Mouse (Mus musculus) MEL (cell line): ENCODE data around the gene Naga. TPM values are rescaled to one million over a fixed set of nuclear protein-coding genes. Genes with fewer than 3 reads are reported as not detected.

Experiments used
- DNase-seq: peaks from one replicate; pipeline ENCODE4 v3.0.0; 2011; ENCODE audit warnings: low read depth, low spot score
- H3K27ac ChIP-seq: 2 replicates; pipeline ENCODE4 v1.5.1; 2012; ENCODE audit warnings: low read depth, mild to moderate bottlenecking, control low read depth, low read length, moderate library complexity; ENCODE audit not compliant: control insufficient read depth
- H3K27me3 ChIP-seq, 2 experiments: fragments of 150-350 bp in 1 of 2; sonication (generic) in 1 of 2; 2 replicates each; pipeline ENCODE4 v1.6.1; 2012; ENCODE audit warnings: low read length in 2 of 2, mild to moderate bottlenecking in 2 of 2, improper control_type of control experiment in 1 of 2, moderate library complexity in 1 of 2; ENCODE audit not compliant: insufficient read depth in 2 of 2, control insufficient read depth in 1 of 2
- H3K36me3 ChIP-seq, 2 experiments: 2 replicates each; pipeline ENCODE4 v1.6.1; 2012 to 2014; ENCODE audit warnings: low read length in 2 of 2, improper control_type of control experiment in 1 of 2, inconsistent platforms in 1 of 2, mild to moderate bottlenecking in 1 of 2; ENCODE audit not compliant: insufficient read depth in 2 of 2, control insufficient read depth in 1 of 2
- H3K4me1 ChIP-seq, 2 experiments: fragments of 150-350 bp in 1 of 2; sonication (generic) in 1 of 2; 2 replicates each; pipeline ENCODE4 v1.6.1; 2012; ENCODE audit warnings: low read length in 2 of 2, improper control_type of control experiment in 1 of 2, mild to moderate bottlenecking in 1 of 2; ENCODE audit not compliant: insufficient read depth in 2 of 2, control insufficient read depth in 1 of 2
- H3K4me3 ChIP-seq, 2 experiments: fragments of 150-350 bp in 1 of 2; sonication (generic) in 1 of 2; 2 replicates each; pipeline ENCODE4 v1.5.1; 2012; ENCODE audit warnings: low read depth in 2 of 2, low read length in 2 of 2, mild to moderate bottlenecking in 2 of 2, moderate library complexity in 2 of 2, control low read depth in 1 of 2, improper control_type of control experiment in 1 of 2; ENCODE audit not compliant: control insufficient read depth in 1 of 2, insufficient read depth in 1 of 2
- H3K79me2 ChIP-seq: 2 replicates; pipeline ENCODE4 v1.6.1; 2012; ENCODE audit warnings: mild to moderate bottlenecking, low read length, moderate library complexity; ENCODE audit not compliant: control insufficient read depth, poor library complexity, insufficient read depth
- H3K9ac ChIP-seq: 2 replicates; pipeline ENCODE4 v1.6.1; 2012; ENCODE audit warnings: low read depth, mild to moderate bottlenecking, control low read depth, low read length, moderate library complexity; ENCODE audit not compliant: control insufficient read depth, poor library complexity, severe bottlenecking
- H3K9me3 ChIP-seq: fragments of 150-350 bp; sonication (generic); replicated peaks from 2 replicates; pipeline ENCODE4 v1.6.1; 2012; ENCODE audit warnings: mild to moderate bottlenecking, low read length, improper control_type of control experiment, moderate library complexity; ENCODE audit not compliant: insufficient read depth
- BHLHE40 ChIP-seq: IDR thresholded peaks from 2 replicates; pipeline ENCODE4 v1.6.1; 2012; ENCODE audit warnings: low read depth, mild to moderate bottlenecking, inconsistent platforms, low read length, improper control_type of control experiment, borderline replicate concordance
- CHD1 ChIP-seq: IDR thresholded peaks from 2 replicates; pipeline ENCODE4 v1.6.1; 2012; ENCODE audit warnings: low read depth, mild to moderate bottlenecking, inconsistent platforms, low read length, improper control_type of control experiment
- CHD2 ChIP-seq: IDR thresholded peaks from 2 replicates; pipeline ENCODE4 v1.6.1; 2011; ENCODE audit warnings: low read length, improper control_type of control experiment
- CTCF ChIP-seq, 3 experiments: IDR thresholded peaks in 2 of 3; conservative IDR thresholded peaks in 1 of 3; 2 replicates each; pipeline ENCODE4 v1.5.1; 2011 to 2012; ENCODE audit warnings: low read length in 3 of 3, low read depth in 2 of 3, mild to moderate bottlenecking in 2 of 3, improper control_type of control experiment in 1 of 3, inconsistent platforms in 1 of 3, mixed read lengths in 1 of 3, moderate library complexity in 1 of 3; ENCODE audit not compliant: control insufficient read depth in 1 of 3, insufficient read depth in 1 of 3, poor library complexity in 1 of 3, severe bottlenecking in 1 of 3
- ELF1 ChIP-seq: IDR thresholded peaks from 2 replicates; pipeline ENCODE4 v1.6.1; 2014; ENCODE audit warnings: low read depth, mild to moderate bottlenecking, inconsistent platforms, low read length, improper control_type of control experiment, moderate library complexity
- EP300 ChIP-seq, 2 experiments: IDR thresholded peaks; 2 replicates each; pipeline ENCODE4 v1.6.1; 2011; ENCODE audit warnings: improper control_type of control experiment in 2 of 2, low read length in 2 of 2, low read depth in 1 of 2, mild to moderate bottlenecking in 1 of 2
- ETS1 ChIP-seq: IDR thresholded peaks from 2 replicates; pipeline ENCODE4 v1.6.1; 2012; ENCODE audit warnings: low read depth, mild to moderate bottlenecking, inconsistent platforms, low read length, improper control_type of control experiment, moderate library complexity
- HCFC1 ChIP-seq: IDR thresholded peaks from 2 replicates; pipeline ENCODE4 v1.6.1; 2012; ENCODE audit warnings: low read depth, mild to moderate bottlenecking, inconsistent platforms, low read length, improper control_type of control experiment, moderate library complexity
- MAZ ChIP-seq: IDR thresholded peaks from 2 replicates; pipeline ENCODE4 v1.6.1; 2012; ENCODE audit warnings: low read depth, mild to moderate bottlenecking, inconsistent platforms, low read length, improper control_type of control experiment
- MEF2A ChIP-seq: IDR thresholded peaks from 2 replicates; pipeline ENCODE4 v1.6.1; 2014; ENCODE audit warnings: low read depth, mild to moderate bottlenecking, inconsistent platforms, low read length, improper control_type of control experiment; ENCODE audit not compliant: poor library complexity, insufficient replicate concordance, severe bottlenecking; ENCODE audit errors: extremely low read depth
- MYB ChIP-seq: IDR thresholded peaks from 2 replicates; pipeline ENCODE4 v1.6.1; 2011; ENCODE audit warnings: mild to moderate bottlenecking, low read depth, low read length, improper control_type of control experiment
- NELFE ChIP-seq: IDR thresholded peaks from 2 replicates; pipeline ENCODE4 v1.6.1; 2011; ENCODE audit warnings: low read depth, low read length, improper control_type of control experiment
- NRF1 ChIP-seq: IDR thresholded peaks from 2 replicates; pipeline ENCODE4 v1.6.1; 2014; ENCODE audit warnings: low read depth, mild to moderate bottlenecking, inconsistent platforms, low read length, improper control_type of control experiment, moderate library complexity; ENCODE audit not compliant: poor library complexity, insufficient read depth, severe bottlenecking
- POLR2AphosphoS5 ChIP-seq: IDR thresholded peaks from 2 replicates; pipeline ENCODE4 v1.6.1; 2012; ENCODE audit warnings: low read depth, borderline replicate concordance, mild to moderate bottlenecking, inconsistent platforms, low read length, moderate library complexity, mixed read lengths
- RAD21 ChIP-seq: IDR thresholded peaks from 2 replicates; pipeline ENCODE4 v1.6.1; 2011; ENCODE audit warnings: mild to moderate bottlenecking, low read depth, low read length, improper control_type of control experiment
- RCOR1 ChIP-seq: IDR thresholded peaks from 2 replicates; pipeline ENCODE4 v1.6.1; 2012; ENCODE audit warnings: low read depth, mild to moderate bottlenecking, inconsistent platforms, low read length, improper control_type of control experiment
- SIN3A ChIP-seq: IDR thresholded peaks from 2 replicates; pipeline ENCODE4 v1.6.1; 2012; ENCODE audit warnings: low read length, improper control_type of control experiment, inconsistent platforms
- TAL1 ChIP-seq: IDR thresholded peaks from 2 replicates; pipeline ENCODE4 v1.6.1; 2012; ENCODE audit warnings: mild to moderate bottlenecking, inconsistent platforms, low read length, moderate library complexity, mixed read lengths
- TBP ChIP-seq: IDR thresholded peaks from 2 replicates; pipeline ENCODE4 v1.8.0; 2011; ENCODE audit warnings: low read depth, low read length, improper control_type of control experiment
- TCF12 ChIP-seq: IDR thresholded peaks from 2 replicates; pipeline ENCODE4 v1.6.1; 2014; ENCODE audit warnings: low read depth, mild to moderate bottlenecking, inconsistent platforms, low read length, improper control_type of control experiment, moderate library complexity
- ZKSCAN1 ChIP-seq: IDR thresholded peaks from 2 replicates; pipeline ENCODE4 v1.6.1; 2012; ENCODE audit warnings: low read depth, mild to moderate bottlenecking, inconsistent platforms, low read length, improper control_type of control experiment, moderate library complexity
- polyA plus RNA-seq, 2 experiments: library from polyadenylated mRNA; stranded (reverse) in 1 of 2; unstranded in 1 of 2; fragments of >175 nt in 1 of 2; fragments of >200 nt in 1 of 2; gene quantifications; 2 replicates each; pipeline versions ENCODE4 v1.2.1 to v1.2.4; 2012; ENCODE audit warnings: low replicate concordance in 2 of 2, low read depth in 1 of 2; ENCODE audit not compliant: insufficient read length in 2 of 2, insufficient read depth in 1 of 2, missing spikeins in 1 of 2
- total RNA-seq: library from RNA; depleted of rRNA; stranded (reverse); fragments of 300-350 nt; gene quantifications from 2 replicates; pipeline ENCODE4 v1.2.3, GENCODE M21; 2012

The Naga gene
- total and polyA plus RNA-seq, 3 experiments = 26.4 to 59.5 TPM; not detected in 1

DNA sequence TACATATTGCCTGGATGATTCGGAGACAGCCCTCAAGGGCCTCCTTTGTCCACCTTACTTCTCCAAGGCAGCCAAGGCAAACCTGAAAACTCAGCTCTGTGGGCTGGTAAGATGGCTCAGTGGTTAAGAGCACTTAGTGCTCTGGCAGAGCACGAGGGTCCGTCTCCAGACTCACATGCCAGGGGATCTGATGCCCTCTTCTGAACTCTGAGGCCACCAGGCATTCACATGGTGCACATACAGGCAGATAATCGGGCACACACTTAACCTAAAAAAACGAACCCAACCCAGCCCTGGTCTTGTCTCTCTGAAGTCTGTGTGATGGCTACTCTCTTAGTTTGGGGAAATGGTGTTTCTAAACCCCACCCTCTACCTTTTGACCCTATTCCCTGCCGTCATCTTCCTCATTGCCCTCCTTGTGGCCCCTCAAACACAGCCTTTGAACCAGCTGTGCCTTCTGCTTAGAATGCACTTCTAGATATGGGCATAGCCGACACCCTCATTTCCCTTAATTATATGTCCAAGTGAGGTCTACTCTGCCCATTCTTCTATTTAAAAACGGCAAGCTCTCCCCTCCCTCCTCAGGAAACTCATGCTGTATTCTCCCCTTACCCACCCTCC lies 1.0 kb upstream of the Naga start:
- no peaks in the 10 kb centered on the region for H3K9me3 ChIP-seq
- 0 out of 2 replicates have a peak, but pooled peaks have one; percentile 32 for TF ChIP-seq ELF1
- TF ChIP-seq TBP = peak; percentile 46; the same call in 1 of the 2 replicates
- peak; percentile 57; the same call in 1 of the 2 replicates for TF ChIP-seq ETS1
- TF ChIP-seq TAL1 = peak; percentile 14; the same call in 1 of the 2 replicates
- TF ChIP-seq MAZ = no peak
- TF ChIP-seq SIN3A = peak; percentile 52
- no peak for TF ChIP-seq POLR2AphosphoS5
- 0 out of 2 replicates have a peak, but pooled peaks have one; percentile 21 for TF ChIP-seq CHD1
- TF ChIP-seq RCOR1 = no peak
- TF ChIP-seq NELFE = no peak; the same call in 1 of the 2 replicates
- TF ChIP-seq CTCF (IDR thresholded peaks at IDR 0.05 in 2 of 3, conservative IDR thresholded peaks at IDR 0.05 in 1 of 3; ENCODE audit: control insufficient read depth in 1 of 3, insufficient read depth in 1 of 3, low read depth in 2 of 3, low read length in 3 of 3, poor library complexity in 1 of 3, severe bottlenecking in 1 of 3) = no peak
- no peak for TF ChIP-seq CHD2
- TF ChIP-seq HCFC1 = 0 out of 2 replicates have a peak, but pooled peaks have one; percentile 26
- 0 out of 2 replicates have a peak, but pooled peaks have one; percentile 37 for TF ChIP-seq TCF12
- TF ChIP-seq EP300 (IDR thresholded peaks at IDR 0.05; ENCODE audit: low read depth in 1 of 2, low read length in 2 of 2) = peak in 1 of 2 experiments; percentile 22; a peak in 1 of 4 replicates
- TF ChIP-seq MEF2A = no peak
- TF ChIP-seq RAD21 = no peak
- TF ChIP-seq BHLHE40 = no peak
- TF ChIP-seq ZKSCAN1 = no peak
- no peak for TF ChIP-seq MYB
- no peak for TF ChIP-seq NRF1
- peak overlapping the region; percentile 98 for H3K27ac ChIP-seq
- peak; percentile 62 for DNase-seq
- H3K4me3 ChIP-seq = peak overlapping the region; percentile 78 to 79
- peaks cover 0 to 37% of the 10 kb centered on the region in 2 experiments; a peak in 2 of 4 replicates for H3K36me3 ChIP-seq
- no peaks in the 10 kb centered on the region for H3K27me3 ChIP-seq
- peaks cover 16 to 43% of the 10 kb centered on the region in 2 experiments for H3K4me1 ChIP-seq
- H3K79me2 ChIP-seq = peaks cover 31% of the 10 kb centered on the region
- H3K9ac ChIP-seq = peak overlapping the region; percentile 94
